Mouse (Mus musculus) cerebellum, adult 11-12 months (tissue): ENCODE results near the gene Pakap.

Experiments used
- DNase-seq: peaks from one replicate; pipeline ENCODE4 v3.0.0; 2022

Gene Pakap

DNA sequence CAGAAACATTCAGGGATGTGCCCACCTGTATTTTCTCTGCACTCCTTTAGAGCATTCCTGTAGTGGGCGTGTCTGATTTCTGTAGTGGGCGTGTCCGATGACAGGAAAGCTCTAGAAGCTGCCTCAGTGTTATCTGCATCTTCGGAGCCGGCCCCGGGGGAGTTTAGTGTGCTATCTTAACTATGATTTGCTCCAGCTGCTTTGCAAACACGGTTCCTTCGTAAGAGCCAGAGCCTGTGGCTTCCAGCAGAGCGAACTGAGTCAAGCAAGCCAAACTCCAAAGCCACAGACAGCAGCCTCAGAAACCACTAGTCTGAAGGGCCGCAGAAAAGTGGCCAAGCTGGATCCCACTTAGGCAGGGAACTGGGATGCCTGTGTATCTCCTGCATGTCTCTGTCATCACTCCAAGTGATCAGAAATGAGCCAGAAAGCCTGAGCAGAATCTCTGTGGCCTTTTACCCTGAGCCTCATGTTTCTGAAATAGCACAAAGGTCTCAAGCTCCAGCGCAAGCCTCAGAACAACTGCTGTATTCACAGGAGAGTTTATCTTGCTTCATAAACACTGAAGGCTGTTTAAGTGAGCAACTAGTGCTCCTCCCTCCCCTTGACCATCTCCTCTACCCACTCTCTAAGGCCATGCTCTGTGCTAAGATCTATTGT is 205.0 kb downstream of the Pakap start:
- no peak for DNase-seq

DNA sequence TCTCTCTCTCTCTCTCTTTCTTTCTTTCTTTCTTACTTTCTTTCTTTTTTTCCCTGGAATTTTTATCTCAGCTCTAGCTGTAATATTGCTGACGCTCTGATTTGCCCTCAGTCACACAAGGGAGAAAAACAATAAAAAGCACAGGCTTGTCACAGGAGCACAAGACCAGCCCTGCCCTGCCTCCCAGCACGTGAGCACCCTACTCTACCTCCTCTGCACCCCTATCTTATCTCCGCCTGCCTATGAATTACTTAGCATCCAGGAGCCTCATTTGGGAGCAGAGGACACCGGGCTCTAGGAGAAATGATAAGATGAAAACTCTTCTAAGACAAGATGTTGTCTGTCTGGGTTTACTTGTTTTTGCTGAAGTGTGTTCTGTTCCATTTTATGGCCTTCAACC is 206.5 kb downstream of the Pakap start:
- no peak for DNase-seq

DNA sequence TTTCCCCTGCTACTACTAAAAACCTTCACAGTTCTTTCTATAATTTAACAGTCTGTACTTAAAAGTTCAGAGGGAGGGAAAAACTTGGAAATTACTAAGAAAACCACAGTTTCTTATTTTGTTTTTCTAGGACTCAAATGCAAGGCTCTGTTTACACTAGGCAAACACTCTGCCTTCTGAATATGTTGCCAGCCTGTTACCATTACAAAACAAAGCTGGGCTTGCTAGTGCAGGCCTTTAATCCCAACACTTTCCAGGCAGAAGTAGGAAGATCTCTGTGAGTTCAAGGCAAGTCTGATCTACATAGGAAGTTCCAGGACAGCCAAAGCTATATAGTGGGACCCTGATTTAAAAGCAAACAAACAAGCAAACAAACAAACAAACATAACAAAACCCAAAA is 207.6 kb downstream of the Pakap start:
- DNase-seq: no peak

DNA sequence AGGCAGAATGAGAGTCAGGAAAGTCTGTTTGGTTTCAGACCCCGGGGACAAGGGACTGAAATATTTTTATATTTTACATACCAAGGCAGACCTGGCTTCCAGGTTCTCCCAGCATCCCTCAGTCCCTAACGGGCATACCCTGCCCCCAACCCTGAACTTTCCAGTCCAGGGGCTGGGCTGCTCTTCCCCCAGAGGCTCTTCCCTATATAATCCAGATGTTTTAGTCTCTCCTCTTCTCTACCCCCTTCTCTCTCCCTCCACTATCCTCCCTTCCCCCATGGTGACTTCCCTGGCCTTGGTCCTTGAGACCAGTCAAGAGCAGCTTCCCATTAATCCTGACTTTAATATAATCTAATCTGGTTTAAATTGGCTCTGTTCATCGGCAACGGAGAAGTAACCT is 212.4 kb downstream of the Pakap start:
- no peak for DNase-seq

DNA sequence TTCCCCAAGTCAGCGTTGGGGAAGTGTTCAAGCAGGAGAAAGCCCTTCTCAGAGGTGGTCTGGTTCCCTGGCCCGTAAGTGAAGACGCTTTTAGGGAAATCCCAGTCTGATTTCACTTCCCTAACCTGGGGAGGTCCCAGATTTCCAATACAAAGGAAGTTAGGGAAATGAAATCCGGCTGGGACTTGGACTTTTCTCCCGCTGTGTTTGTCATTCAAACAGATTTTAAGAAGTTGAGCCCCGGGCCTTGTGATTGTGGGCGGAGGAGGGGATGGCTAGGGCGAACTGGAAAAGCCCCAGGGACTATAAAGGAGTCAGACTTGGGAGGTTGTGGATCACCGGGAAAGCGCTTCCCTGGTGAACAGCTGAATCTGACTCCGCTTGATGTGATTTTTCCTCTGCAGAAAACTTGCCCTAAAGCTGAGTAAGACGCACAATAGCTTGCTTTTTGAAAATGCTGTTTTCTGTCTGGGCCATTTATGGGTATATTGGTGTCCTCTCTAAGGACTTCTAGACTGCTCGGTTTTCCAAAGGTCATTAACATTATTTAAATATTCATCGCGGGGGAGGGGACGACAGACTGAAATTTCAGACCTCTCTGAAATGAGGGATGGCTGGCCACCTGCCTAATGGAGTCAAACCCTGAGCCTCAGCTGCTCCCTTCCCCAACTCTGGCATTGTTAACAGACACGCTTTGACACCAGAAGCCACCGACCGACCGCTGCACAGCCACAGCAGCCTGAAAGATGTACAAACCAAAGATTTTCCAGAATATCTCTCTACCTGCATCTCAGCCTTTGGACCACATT is 213.1 kb downstream of the Pakap start:
- DNase-seq: no peak

DNA sequence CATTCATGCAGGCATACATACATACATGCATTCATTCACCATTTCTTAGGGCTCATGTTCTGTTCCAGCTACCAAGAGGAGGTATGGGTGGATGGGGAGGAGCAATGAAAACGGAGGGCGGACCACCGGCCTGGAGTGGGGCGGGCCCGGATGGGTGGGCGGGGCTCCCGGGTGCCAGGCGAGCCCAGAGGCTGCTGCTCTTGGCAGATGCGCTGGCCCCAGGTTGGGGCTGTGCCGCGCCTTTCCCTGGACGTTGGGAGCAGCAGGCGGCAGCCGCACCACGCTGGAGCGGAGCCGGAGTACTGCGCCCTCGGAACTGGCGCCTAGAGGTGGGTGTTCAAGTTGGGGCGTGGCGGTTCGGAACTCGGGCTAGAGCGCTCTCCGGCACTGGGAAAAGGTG is 214.0 kb downstream of the Pakap start:
- DNase-seq: peak; percentile 9

DNA sequence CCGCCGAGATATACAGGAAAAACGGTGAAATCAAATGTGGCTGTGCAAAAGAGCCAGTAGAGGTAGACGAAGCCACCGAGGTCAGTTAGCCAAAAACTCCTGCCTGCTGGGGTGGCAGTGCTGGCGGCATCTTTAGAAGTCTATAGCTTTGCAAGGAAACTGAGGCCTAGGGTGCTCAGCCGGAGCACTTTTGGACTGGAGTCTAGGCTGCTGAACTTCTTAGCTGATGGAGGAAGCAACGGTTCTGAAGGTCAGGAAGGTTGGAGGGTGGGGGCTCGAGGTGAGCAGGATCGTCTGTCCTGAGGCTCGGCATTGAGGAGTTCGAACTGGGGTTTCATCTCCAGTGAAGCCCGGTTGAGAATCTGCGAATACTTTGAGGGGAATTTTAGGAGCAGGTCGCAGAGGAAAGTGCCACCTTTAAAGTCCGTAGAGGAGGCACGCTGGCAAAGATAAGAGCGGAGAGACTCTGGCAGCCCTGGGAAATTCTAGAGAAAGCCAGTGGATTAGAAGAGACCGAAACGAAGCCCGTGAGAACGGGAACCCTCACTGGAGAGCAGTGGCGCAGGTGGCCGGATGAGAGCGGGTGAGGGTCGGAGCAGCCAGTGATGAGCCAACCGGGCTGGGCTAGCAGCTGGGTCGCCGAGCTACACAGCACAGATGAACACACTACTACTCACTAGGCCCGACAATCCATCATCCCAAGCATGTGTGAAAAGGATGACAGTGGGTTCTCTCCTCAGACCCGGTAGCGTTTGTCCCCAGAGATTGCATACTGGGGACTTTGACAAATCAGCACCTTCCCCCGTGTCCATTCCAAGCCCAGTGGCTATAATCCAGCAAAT is 214.8 kb downstream of the Pakap start:
- DNase-seq: no peak

DNA sequence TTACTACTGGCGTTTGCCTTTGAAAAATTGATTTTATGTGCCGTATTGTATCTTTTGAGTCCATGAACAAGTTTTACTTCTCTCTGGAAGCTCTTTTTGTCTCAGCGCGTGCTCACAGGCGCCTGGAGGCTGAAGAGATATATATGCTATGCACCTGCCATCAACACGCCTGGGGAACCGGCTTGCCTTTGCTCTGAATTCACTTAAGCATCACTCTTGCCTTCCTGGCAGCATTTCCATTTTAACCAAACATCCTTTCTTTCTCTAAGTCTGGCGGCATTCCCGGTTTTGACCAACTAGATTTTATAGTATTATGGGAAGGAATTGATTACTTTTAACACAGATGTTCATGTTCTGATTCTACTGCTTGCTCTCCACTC is 215.4 kb downstream of the Pakap start:
- DNase-seq: no peak

DNA sequence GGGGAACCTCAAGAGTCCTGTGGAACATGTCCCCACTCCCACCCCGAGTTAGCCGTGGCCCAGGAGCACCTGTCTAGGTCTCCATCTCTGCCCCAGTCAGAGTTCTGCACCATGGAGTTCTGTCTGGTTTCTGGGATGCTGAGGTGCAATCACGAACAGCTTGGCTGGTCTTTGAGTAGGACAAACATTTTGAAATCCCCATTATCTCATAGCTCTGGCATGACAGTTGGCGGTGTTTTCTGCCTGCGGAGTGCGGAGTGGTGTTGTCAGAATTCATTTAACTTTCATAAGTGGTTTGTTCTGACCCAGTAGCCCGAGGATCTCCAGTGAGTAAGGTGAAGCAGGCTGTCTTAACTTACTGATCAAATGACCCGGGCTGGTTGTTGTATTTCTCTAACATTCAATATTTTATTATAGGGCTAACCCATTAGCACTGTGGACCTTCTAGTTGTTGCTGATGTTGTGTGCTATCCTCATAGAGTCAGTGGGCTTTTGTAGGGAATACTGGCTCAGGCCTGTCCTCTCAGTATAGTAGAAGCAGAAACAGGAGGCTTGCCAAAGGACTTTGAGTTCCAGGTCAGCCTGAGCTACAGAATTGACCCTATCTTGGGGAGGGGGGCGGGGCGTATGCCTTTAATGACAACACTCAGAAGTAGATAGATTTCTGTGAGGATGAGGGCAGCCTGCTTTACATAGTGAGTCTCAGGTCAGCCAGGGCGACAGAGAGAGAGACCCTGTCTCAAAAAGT is 216.0 kb downstream of the Pakap start:
- DNase-seq: no peak

DNA sequence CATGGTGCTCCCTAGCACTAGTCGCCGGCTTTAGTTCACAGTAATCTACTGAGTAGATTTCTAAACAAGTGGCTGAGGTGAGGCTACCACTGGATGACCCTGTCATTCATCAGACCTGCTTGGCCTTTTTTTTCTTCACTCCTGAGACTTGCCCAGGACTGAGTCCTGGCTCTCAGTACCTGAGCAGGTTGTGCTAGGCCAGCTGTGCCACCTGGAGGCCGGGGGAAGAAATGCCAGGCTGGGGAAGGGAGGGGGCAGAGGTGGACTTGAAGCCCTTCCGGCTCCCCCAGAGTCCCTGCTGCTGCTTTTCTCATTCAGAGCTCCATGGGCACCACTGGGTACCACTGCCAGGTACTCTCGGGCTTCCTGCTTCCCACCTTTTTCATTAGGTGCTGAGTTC is 220.7 kb downstream of the Pakap start:
- no peak for DNase-seq

DNA sequence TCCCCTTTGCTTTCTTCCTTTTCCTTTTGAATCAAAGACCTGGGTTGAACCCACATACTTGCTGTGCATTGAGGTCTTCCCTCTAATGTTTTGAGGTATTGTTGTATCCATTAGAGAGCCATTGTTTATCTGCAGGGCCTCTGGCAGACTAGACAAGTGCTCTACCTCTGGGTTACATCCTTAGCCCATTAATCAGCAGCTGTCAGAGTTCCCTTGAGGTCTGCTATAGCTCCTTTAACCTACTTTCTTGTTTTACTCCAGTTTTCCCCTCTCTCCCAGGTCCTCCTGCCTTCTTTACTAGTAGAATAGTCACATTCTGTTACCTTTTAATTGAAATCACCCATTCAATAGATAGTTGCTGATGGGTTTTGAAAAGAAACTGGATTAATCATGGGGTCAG is 221.1 kb downstream of the Pakap start:
- no peak for DNase-seq

DNA sequence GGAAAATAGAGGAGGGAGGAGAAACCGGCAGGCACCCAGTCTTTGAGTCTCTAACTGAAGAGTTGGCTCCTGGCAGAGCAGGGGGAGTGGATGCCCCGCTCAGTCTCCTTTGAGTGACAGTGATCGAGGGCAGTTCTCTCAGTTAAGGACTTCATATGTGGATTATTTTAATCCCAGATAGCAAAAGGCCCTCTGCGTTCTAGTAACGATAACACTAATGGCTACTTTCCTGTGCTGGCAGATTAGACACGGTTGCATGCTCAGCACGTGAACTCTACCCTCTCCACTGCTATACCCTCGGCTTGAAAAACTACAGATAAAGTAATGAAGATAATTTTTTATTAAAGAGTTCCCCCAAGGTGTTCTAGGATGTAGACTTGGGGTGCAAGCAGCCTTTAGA is 226.0 kb downstream of the Pakap start:
- no peak for DNase-seq

DNA sequence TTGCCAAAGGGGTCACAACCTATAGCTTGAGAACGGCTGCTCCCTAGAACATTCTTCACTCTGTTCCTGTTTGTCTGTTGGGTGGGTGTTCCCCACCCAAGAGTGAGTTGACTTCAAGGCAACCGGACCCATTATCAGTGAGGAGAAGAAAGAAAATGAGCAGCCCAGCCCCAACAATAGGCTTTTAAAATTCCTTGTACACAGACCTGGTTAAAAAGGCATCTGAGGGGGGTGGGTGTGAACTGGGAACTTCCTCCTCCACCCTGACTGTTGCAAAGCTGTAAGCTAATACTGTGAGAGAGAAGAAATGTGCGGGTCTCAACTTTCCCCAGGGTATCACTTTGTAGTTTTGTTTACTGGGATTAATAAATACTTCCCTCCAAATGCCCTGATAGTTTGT is 226.6 kb downstream of the Pakap start:
- no peak for DNase-seq

DNA sequence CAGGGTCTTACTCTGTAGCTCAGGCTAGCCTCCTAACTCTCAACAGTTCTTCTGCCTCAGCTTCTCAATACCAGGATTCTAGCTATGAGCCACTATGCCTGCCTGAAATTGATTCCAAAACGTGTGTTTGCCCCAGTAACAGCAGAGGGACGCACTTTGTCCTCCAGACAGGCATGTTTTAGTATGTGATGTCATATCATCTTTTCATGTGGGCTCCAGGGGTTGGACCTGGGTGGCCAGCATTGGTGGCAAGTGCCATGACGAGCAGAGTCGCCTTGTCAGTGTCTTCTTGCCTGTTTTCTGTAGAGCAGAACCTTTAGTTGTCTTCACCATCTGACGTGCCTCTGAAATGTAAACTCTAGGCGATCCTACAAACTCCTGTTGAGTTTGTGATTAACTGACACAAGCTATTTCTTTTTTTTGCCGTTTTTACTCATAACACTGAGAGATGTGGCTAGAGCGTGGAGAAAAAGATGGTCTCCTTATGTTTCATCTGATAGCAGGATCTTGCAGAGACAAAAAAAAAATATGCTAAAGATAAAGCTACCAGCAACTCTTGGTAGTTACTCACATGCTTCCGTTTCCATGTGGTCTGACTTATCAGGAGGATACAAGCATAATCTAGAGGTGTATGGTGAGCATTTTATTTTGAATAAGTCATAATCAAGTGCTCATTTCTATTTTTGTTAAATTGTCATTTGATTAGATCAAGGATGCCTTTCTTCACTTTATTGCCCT is 229.7 kb downstream of the Pakap start:
- DNase-seq: no peak

DNA sequence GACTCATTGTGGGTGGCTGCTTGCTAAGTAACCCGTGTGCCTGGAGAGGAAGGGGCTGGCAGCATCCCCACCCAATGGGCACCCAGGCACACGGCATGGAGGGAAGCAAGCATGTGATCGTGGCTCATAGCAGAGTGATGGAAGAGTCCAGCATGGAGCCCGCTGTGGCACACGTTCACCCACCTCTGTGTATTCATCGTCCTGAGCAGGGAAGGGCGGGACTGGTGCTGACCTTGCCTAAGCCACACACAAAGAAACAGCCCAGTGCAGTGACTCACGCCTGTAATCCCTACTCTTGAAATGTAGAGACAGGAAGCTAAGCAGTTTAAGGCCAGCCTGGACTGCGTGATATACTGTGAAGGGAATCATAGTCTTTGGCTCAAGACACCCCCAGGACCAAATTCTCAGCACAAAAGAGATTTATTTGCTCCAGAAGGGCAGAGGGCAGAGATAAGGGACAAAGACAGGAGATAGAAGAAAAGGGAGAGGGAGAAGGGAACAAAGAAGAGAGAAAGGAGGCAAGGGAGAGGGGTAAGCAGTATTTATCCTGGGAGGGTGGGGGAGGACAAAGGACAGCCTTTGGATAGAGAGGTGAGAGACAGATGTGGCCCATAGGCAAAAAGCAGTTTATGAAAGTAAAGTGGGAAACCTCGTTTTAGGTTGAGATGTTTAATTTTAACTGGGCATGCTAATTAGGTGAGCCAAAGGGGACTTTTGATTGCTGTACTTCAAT is 230.5 kb downstream of the Pakap start:
- no peak for DNase-seq

DNA sequence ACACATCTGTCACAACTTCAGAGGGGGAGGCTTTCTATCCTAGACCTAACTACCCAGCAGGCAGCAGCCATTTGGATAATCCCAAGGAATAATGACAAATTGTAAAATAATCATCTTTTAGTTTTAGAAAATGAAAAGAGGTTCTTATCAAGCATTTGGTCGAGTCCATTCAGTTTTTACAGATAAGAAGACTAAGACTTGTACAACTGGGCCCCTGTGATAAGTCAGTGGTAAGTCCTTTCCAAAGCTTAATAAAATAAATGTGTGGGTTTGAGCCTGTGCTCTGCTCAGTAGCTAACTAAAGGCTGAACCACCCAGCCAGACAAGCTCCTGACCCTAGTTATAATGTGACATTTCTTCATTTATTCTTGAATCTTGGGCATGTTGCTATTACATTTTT is 231.3 kb downstream of the Pakap start:
- no peak for DNase-seq

DNA sequence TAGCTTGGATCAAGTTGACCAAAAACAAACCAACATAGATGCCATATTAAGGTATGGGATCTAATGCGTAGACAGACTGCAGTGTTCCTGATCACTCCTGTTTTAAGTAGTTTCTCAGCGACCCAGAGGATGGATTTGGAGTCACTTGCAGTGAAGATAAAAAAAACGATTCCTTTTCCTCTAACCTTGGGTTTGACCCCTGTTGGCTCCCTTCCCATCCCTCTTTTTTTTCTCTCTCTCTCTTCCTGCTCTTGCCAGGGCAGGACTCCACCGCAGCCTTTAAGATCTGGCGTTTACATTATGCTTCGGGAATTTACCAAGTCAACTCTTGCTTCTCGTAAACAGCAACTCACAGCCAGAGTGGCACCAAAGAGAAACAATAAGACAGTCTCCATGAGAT is 233.3 kb downstream of the Pakap start:
- no peak for DNase-seq

DNA sequence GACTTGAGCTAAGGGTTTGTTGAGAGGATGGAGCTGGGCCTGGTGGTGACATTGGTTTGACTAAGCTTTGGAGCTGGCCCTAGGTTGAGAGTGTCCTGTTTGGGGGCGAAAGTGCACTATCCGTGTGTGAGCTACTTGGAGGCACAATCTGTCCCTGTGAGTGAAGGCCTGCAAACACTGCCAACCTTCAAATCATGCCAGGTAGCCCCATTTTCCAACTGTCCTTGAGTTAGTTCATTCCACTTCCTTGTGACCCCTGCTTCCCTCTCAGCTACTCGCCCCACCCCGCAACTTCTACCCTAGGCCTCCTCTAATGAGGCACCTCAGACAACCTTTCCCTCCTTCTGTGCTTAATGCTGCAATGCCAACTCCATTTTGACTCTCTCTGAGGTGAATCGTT is 234.0 kb downstream of the Pakap start:
- no peak for DNase-seq

DNA sequence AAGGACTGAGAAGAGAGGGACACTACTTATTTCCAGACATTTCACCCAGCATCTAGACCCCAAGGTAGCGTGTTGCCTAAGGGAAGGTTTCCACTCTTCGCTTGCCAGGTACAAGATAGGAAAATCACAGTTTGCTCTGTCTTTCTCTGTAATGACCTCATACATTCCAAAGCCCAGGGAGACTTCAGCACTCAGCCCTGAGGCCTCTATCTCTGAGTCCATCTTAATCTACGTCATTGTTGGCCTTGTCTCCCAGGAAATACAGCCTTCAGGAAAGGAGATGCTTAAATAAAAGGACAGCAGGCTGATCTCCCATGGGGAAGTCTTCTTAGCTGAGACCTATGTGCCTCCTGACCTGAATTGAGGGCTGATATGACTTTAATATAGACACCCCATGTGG is 234.4 kb downstream of the Pakap start:
- DNase-seq: no peak

DNA sequence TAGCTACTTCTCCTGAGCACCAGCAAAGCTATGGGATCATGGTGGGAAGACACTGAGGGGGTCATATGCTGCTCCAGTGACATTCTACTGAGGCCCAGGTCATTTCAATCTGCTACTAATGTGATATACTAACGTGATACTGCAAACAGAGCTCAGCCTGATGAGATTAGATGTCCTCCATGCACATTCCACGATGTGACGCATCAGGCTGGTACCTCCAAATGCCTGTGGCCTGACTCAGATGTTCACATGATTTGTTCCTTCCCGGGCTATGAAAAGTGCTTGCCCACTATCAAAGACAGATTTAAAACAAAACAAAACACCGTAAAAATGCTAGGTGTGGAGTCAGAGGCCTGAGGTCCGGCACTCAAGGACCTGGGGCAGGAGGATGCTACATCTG is 236.9 kb downstream of the Pakap start:
- DNase-seq: no peak

DNA sequence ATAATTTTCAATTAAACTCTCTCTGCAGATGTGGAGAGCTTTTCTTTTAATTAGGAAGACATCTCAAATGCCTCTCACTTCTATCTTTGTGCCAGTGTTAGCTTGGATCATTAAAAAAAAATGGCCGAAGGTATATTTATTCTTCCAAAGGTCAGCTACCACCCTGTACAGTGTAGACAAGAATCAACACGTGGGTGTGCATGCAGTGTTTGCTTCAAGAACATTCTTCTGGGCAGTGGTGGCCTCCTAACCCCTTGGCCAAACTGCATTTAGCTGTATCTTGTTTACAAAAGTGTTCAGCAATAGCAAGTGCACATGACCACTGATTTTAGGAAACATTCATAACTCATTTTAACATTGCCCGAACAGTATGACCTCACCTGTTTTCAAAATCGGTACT is 241.5 kb downstream of the Pakap start:
- DNase-seq: no peak

DNA sequence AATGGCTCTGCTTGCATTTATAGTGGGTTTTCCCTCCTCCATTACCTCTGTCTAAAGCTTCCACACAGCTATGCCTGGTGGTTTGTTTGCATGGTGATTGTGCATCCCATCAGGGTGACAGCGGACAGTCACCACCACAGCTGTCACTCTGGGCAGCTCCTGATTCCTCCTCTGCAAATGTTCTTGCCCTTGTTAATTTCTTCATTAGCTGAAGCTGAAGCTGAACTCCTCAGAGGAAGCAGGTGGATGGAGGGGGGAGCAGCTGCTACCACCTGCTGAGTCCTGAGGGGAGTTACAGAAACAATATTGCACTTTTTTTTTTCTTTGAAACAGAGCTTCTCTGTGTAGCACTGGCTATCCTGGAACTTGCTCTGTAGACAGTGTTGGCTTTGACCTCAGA is 244.1 kb downstream of the Pakap start:
- no peak for DNase-seq
